Mouse (Mus musculus) limb, embryonic 13.5 days (tissue): ENCODE measurements around the gene Tmem150c. TPM values are rescaled to one million over a fixed set of nuclear protein-coding genes. Genes with fewer than 3 reads are reported as not detected.

ENCODE experiments used
- ATAC-seq: fragments of 200-750 bp; cut with Nextera tagmentation; 2 replicates; pipeline ENCODE4 v1.8.0; 2017; ENCODE audit warnings: low read depth, moderate number of reproducible peaks, moderate TSS enrichment; ENCODE audit not compliant: low FRiP score
- H3K27ac ChIP-seq: fragments of 300-500 bp; sonication (generic); 2 replicates; pipeline ENCODE4 v1.5.1; 2015; ENCODE audit warnings: inconsistent platforms, mild to moderate bottlenecking, moderate library complexity
- H3K27me3 ChIP-seq: fragments of 300-500 bp; sonication (generic); 2 replicates; pipeline ENCODE4 v1.6.1; 2015; ENCODE audit warnings: mild to moderate bottlenecking, inconsistent platforms
- H3K36me3 ChIP-seq: fragments of 300-500 bp; sonication (generic); 2 replicates; pipeline ENCODE4 v1.6.1; 2015; ENCODE audit warnings: inconsistent platforms, mild to moderate bottlenecking, moderate library complexity
- H3K4me1 ChIP-seq: fragments of 300-500 bp; sonication (generic); 2 replicates; pipeline ENCODE4 v1.6.1; 2015; ENCODE audit warnings: inconsistent platforms
- H3K4me2 ChIP-seq: fragments of 300-500 bp; sonication (generic); replicated peaks from 2 replicates; pipeline ENCODE4 v1.6.1; 2015; ENCODE audit warnings: inconsistent platforms, mild to moderate bottlenecking, moderate library complexity
- H3K4me3 ChIP-seq: fragments of 300-500 bp; sonication (generic); 2 replicates; pipeline ENCODE4 v1.5.1; 2015; ENCODE audit warnings: moderate library complexity, mild to moderate bottlenecking, inconsistent platforms
- H3K9ac ChIP-seq: fragments of 300-500 bp; sonication (generic); 2 replicates; pipeline ENCODE4 v1.6.1; 2015; ENCODE audit warnings: mild to moderate bottlenecking, inconsistent platforms
- H3K9me3 ChIP-seq: fragments of 300-500 bp; sonication (generic); 2 replicates; pipeline ENCODE4 v1.6.1; 2016; ENCODE audit warnings: inconsistent platforms
- WGBS: fragments of 180-500 bp; shearing (Covaris S2); methylation state at CpG from one replicate; pipeline ENCODE4 v1.1.7; 2015; 5-methylcytosine and 5-hydroxymethylcytosine counted together
- polyA plus RNA-seq: library from polyadenylated mRNA; unstranded; fragments of >200 nt; fragmentation: Nextera tagmentation; extraction: Ambion mirVana; gene quantifications from 2 replicates; pipeline ENCODE4 v1.2.1, GENCODE M21; 2015

Gene Tmem150c
- polyA plus RNA-seq, 1 experiment from 2014 or later, result 7.5 TPM

GRCm38 (mm10) chr5:100187035-100187901, 27.7 kb upstream of the Tmem150c start:
- no peaks in the 10 kb centered on the region for H3K27me3 ChIP-seq
- WGBS, result 80% methylated on average over 3 of the region's 3 CpGs
- H3K4me2 ChIP-seq, result no peak overlapping the region
- no peak overlapping the region for H3K9ac ChIP-seq
- H3K4me3 ChIP-seq, result no peak overlapping the region
- H3K36me3 ChIP-seq, result no peaks in the 10 kb centered on the region
- H3K9me3 ChIP-seq, result no peaks in the 10 kb centered on the region
- H3K4me1 ChIP-seq, result no peaks in the 10 kb centered on the region
- H3K27ac ChIP-seq, result no peak overlapping the region
- no peak for ATAC-seq

GRCm38 (mm10) chr5:100186618-100187017, 27.0 kb upstream of the Tmem150c start:
- ATAC-seq, result no peak
- no peaks in the 10 kb centered on the region for H3K9me3 ChIP-seq
- WGBS, result 70% methylated on average over 7 of the region's 7 CpGs
- no peak overlapping the region for H3K27ac ChIP-seq
- no peaks in the 10 kb centered on the region for H3K36me3 ChIP-seq
- no peaks in the 10 kb centered on the region for H3K27me3 ChIP-seq
- peaks cover 2% of the 10 kb centered on the region for H3K4me1 ChIP-seq
- no peak overlapping the region for H3K4me3 ChIP-seq
- no peak overlapping the region for H3K9ac ChIP-seq
- no peak overlapping the region for H3K4me2 ChIP-seq

GRCm38 (mm10) chr5:100185895-100186294, 26.3 kb upstream of the Tmem150c start:
- Histone ChIP-seq H3K9ac (no peak overlapping the region), H3K4me2 (no peak overlapping the region), H3K36me3 (no peaks in the 10 kb centered on the region), H3K27ac (no peak overlapping the region), H3K4me3 (no peak overlapping the region), H3K9me3 (no peaks in the 10 kb centered on the region), H3K27me3 (no peaks in the 10 kb centered on the region), H3K4me1 (peaks cover 6% of the 10 kb centered on the region)
- WGBS, result 21% methylated on average over 7 of the region's 7 CpGs
- ATAC-seq, result no peak

GRCm38 (mm10) chr5:100181011-100181410, 21.4 kb upstream of the Tmem150c start:
- Histone ChIP-seq H3K27me3 (no peaks in the 10 kb centered on the region), H3K4me1 (peaks cover 6% of the 10 kb centered on the region), H3K4me3 (no peak overlapping the region), H3K27ac (no peak overlapping the region), H3K36me3 (no peaks in the 10 kb centered on the region), H3K9me3 (no peaks in the 10 kb centered on the region), H3K4me2 (no peak overlapping the region), H3K9ac (no peak overlapping the region)
- WGBS, result 33% methylated on average over 1 of the region's 1 CpGs
- ATAC-seq, result no peak

GRCm38 (mm10) chr5:100178781-100179165, 19.2 kb upstream of the Tmem150c start:
- 81% methylated on average over 2 of the region's 2 CpGs for WGBS
- Histone ChIP-seq H3K4me3 (no peak overlapping the region), H3K27me3 (no peaks in the 10 kb centered on the region), H3K4me2 (no peak overlapping the region), H3K9me3 (no peaks in the 10 kb centered on the region), H3K4me1 (peaks cover 6% of the 10 kb centered on the region), H3K27ac (no peak overlapping the region), H3K36me3 (no peaks in the 10 kb centered on the region), H3K9ac (no peak overlapping the region)
- ATAC-seq, result no peak

DNA sequence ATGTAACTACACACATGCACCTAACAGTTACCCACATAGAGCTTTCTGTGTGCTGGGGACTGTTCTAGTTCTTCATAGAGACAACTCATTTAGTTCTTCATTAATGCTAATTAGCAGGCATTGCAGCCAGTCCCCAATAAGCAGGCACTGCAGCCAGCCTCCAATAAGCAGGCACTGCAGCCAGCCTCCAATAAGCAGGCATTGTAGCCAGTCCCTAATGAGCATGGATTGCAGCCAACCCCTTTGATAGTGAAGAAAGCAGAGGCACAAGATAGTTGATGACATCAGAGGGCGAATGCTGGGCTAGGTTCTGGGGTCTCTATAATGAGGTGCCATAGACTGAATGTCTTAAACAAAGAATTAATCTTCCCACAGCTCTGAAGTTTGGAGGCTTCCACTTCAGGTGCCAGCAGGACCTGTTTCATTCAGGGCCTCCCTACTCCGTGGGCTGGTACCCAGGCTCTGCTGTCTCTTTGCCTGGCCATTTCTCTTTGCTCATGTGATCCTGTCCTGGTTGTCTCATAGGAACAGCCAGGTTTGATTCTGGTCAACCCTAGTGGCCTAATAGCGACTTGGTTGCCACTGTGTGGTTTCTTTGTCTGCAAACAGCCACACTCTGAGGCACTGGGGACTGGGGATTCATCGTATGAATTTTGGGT, 18.6 kb upstream of the Tmem150c start:
- peaks cover 6% of the 10 kb centered on the region for H3K4me1 ChIP-seq
- H3K27ac ChIP-seq, result no peak overlapping the region
- WGBS, result 77% methylated on average over 4 of the region's 4 CpGs
- no peak overlapping the region for H3K9ac ChIP-seq
- no peak overlapping the region for H3K4me2 ChIP-seq
- no peaks in the 10 kb centered on the region for H3K9me3 ChIP-seq
- H3K27me3 ChIP-seq, result no peaks in the 10 kb centered on the region
- H3K4me3 ChIP-seq, result no peak overlapping the region
- no peak for ATAC-seq
- H3K36me3 ChIP-seq, result no peaks in the 10 kb centered on the region

DNA sequence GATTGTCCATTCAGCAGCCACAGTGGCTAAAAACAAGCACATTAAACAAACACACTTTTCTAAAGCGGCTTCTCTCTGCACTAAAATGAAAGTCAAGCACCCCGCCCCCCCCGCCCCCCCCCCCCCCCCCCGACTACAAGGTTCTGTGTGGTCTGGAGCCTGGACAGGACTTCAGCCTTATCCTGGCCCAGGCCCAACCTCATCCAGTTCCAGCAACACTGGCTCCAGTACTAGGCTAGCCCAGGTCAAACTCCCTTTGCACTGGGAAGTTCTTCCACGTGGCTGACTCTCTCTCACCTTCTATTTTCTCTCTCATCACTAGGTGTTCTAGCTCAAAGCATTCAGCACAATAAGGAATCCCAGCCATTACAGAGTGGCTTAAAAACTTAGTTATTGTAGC, 17.9 kb upstream of the Tmem150c start:
- no peaks in the 10 kb centered on the region for H3K9me3 ChIP-seq
- H3K9ac ChIP-seq, result no peak overlapping the region
- whole genome bisulfite sequencing, result 73% methylated on average over 5 of the region's 5 CpGs
- H3K4me1 ChIP-seq, result peaks cover 6% of the 10 kb centered on the region
- no peaks in the 10 kb centered on the region for H3K36me3 ChIP-seq
- no peak overlapping the region for H3K4me3 ChIP-seq
- no peak overlapping the region for H3K4me2 ChIP-seq
- no peaks in the 10 kb centered on the region for H3K27me3 ChIP-seq
- no peak for ATAC-seq
- no peak overlapping the region for H3K27ac ChIP-seq

- WGBS, result 87% methylated on average over 5 of the region's 5 CpGs
- no peak overlapping the region for H3K9ac ChIP-seq
- H3K4me1 ChIP-seq, result no peaks in the 10 kb centered on the region
- H3K36me3 ChIP-seq, result no peaks in the 10 kb centered on the region
- no peak overlapping the region for H3K4me2 ChIP-seq
- H3K27me3 ChIP-seq, result no peaks in the 10 kb centered on the region
- H3K27ac ChIP-seq, result no peak overlapping the region
- no peak for ATAC-seq
- no peak overlapping the region for H3K4me3 ChIP-seq
- no peaks in the 10 kb centered on the region for H3K9me3 ChIP-seq
These were observed 16.5 kb upstream of the Tmem150c start for GRCm38 (mm10) chr5:100176096-100176495.

GRCm38 (mm10) chr5:100175582-100175981, 16.0 kb upstream of the Tmem150c start:
- WGBS, result 78% methylated on average over 7 of the region's 7 CpGs

GRCm38 (mm10) chr5:100172104-100172503, 12.5 kb upstream of the Tmem150c start:
- H3K4me3 ChIP-seq, result no peak overlapping the region
- no peaks in the 10 kb centered on the region for H3K9me3 ChIP-seq
- WGBS, result 81% methylated on average over 4 of the region's 4 CpGs
- no peak overlapping the region for H3K27ac ChIP-seq
- H3K9ac ChIP-seq, result no peak overlapping the region
- H3K4me2 ChIP-seq, result no peak overlapping the region
- ATAC-seq, result no peak
- H3K27me3 ChIP-seq, result no peaks in the 10 kb centered on the region
- no peaks in the 10 kb centered on the region for H3K36me3 ChIP-seq
- H3K4me1 ChIP-seq, result peaks cover 3% of the 10 kb centered on the region; the same call in 1 of the 2 replicates

More at GRCm38 (mm10) chr5:100175582-100175981, 16.0 kb upstream of the Tmem150c start:
- Histone ChIP-seq H3K4me2 (no peak overlapping the region), H3K36me3 (no peaks in the 10 kb centered on the region), H3K9me3 (no peaks in the 10 kb centered on the region), H3K4me1 (no peaks in the 10 kb centered on the region), H3K27ac (no peak overlapping the region), H3K27me3 (no peaks in the 10 kb centered on the region), H3K4me3 (no peak overlapping the region), H3K9ac (no peak overlapping the region)
- no peak for ATAC-seq

DNA sequence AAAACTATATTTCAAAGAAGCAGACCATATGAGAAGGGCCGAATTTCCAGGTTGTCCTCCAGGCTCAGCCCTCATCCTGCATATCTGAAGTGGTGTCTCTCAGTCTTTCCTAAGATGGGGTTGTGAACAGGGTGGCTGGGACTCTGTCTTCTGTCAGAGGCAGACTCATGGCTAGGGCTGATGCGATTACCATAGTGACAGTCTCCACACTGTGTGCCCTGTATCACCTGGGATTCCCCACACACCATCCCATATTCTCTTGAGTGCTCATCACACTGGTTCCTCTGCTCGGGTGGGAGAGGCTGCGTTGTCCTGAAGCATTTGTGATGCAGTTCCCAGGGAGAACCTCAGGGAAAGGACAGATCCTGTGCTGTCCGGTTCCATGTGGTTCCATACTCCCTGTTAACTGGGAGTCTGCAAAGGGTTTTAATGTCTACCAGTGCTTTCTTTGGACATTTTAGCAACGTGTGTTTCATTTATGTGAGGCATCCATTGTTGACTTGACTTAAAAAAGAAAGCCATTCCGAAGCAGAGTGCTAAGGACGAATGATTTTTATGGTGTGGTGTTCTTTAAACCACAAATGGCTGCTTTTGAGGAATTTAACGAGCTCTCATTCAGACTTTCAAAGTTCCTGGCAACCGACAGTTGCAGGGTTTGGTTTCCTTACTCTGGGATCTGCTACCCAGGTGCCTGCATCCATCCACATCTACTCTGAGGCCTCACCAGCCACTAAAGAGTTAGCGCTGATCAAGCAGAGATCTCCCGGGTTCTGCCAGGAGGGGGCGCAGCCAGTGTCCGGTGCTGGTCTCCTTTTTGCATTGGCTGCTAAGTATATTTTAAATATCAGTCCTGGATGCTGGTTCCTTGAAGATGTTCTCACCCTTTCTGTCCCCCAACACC, 7.2 kb upstream of the Tmem150c start:
- Histone ChIP-seq H3K27me3 (no peaks in the 10 kb centered on the region; the same call in 1 of the 2 replicates), H3K4me2 (no peak overlapping the region), H3K36me3 (no peaks in the 10 kb centered on the region), H3K9ac (no peak overlapping the region), H3K27ac (no peak overlapping the region), H3K9me3 (no peaks in the 10 kb centered on the region), H3K4me1 (peaks cover 12% of the 10 kb centered on the region; the same call in 1 of the 2 replicates), H3K4me3 (no peak overlapping the region)
- WGBS, result 32% methylated on average over 14 of the region's 14 CpGs
- peak; percentile 57 for ATAC-seq

DNA sequence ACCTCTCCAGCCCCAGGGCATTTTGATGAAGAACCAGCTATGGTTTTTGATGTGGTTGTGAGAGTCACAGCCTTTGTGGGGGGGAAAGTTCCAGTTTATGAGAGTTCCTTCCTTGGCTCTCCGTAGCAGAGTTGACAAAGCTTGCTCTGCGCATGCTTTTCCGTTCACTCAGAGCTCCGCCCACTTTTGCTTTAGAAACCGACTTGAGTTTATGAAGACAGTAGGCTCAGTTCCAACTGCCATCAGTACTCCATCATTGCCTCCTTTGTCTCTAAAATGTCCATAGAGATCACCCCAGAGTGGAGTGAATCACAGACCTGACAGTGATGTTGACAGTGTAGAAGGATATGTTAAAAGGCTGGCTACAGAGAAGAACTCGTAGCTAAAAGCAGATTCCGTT, 3.8 kb upstream of the Tmem150c start:
- 57% methylated on average over 7 of the region's 7 CpGs for WGBS
- peaks cover 22% of the 10 kb centered on the region for H3K27me3 ChIP-seq
- ATAC-seq, result no peak
- peaks cover 23% of the 10 kb centered on the region for H3K4me1 ChIP-seq
- no peak overlapping the region for H3K27ac ChIP-seq
- H3K9me3 ChIP-seq, result no peaks in the 10 kb centered on the region
- no peak overlapping the region for H3K4me3 ChIP-seq
- no peak overlapping the region for H3K4me2 ChIP-seq
- H3K36me3 ChIP-seq, result no peaks in the 10 kb centered on the region
- no peak overlapping the region for H3K9ac ChIP-seq
